Mouse (Mus musculus) lung, postnatal 0 days (tissue): ENCODE measurements around the gene Map3k7.

Source experiments
- CTCF ChIP-seq: IDR thresholded peaks from 2 replicates; pipeline ENCODE4 v1.5.1; 2016; ENCODE audit warnings: antibody characterized with exemption, mild to moderate bottlenecking
- EP300 ChIP-seq: IDR thresholded peaks from 2 replicates; pipeline ENCODE4 v1.6.1; 2016; ENCODE audit warnings: antibody characterized with exemption, mild to moderate bottlenecking, control low read depth

- TF ChIP-seq CTCF (no peak), EP300 (no peak)
These were observed 99.4 kb downstream of the Map3k7 start for GRCm38 (mm10) chr4:32063291-32063690.
